Mouse (Mus musculus) left cerebral cortex, postnatal 25 days (tissue): ENCODE measurements around the gene Olfr1201. TPM values are rescaled to one million over a fixed set of nuclear protein-coding genes. Genes with fewer than 3 reads are reported as not detected.

Source experiments
- DNase-seq, 2 experiments: peaks; one replicate each; pipeline ENCODE4 v3.0.0; 2022; ENCODE audit warnings: low spot score in 2 of 2, mixed read lengths in 1 of 2
- intact Hi-C: fragments of 180-260 bp; cut with DNase I; formaldehyde crosslinking; loops from one replicate; pipeline ENCODE4 v1.15.1; 2025
- total RNA-seq, 2 experiments: library from RNA; stranded (reverse); gene quantifications; 2 replicates each; pipeline ENCODE4 v1.2.3; 2021

Gene Olfr1201
- total RNA-seq: not detected

- intact Hi-C loops: no loop called here
- DNase-seq: no peak
These were observed at the start of gene Olfr1201 for GRCm38 (mm10) chr2:88792736-88793135. Gene Olfr1201, plus strand, starts transcription at chr2:88793036.

GRCm38 (mm10) chr2:88743379-88743778, 49.5 kb upstream of the Olfr1201 start:
- DNase-seq: no peak
- intact Hi-C loops: no loop called here

- DNase-seq: no peak
- intact Hi-C loops: no loop called here
These were observed 41.6 kb upstream of the Olfr1201 start, which contains the start of gene Olfr1198 for GRCm38 (mm10) chr2:88751270-88751669. Gene Olfr1198, minus strand, starts transcription at chr2:88751370.

- intact Hi-C loops: no loop called here
- no peak for DNase-seq
These were observed 32.5 kb upstream of the Olfr1201 start, which contains the start of gene Olfr1199 for GRCm38 (mm10) chr2:88760369-88760768. Gene Olfr1199, minus strand, starts transcription at chr2:88760469.

- no peak for DNase-seq
- intact Hi-C loops: no loop called here
These were observed 22.4 kb upstream of the Olfr1201 start, which contains the start of gene Olfr1200 for GRCm38 (mm10) chr2:88770388-88770787. Gene Olfr1200, minus strand, starts transcription at chr2:88770488.

GRCm38 (mm10) chr2:88814196-88814595, 21.4 kb downstream of the Olfr1201 start, which contains the start of gene Olfr1202:
Gene Olfr1202, plus strand, starts transcription at chr2:88814496.
- no peak for DNase-seq
- intact Hi-C loops: no loop called here

GRCm38 (mm10) chr2:88829437-88829836, 36.6 kb downstream of the Olfr1201 start, which contains the start of gene Olfr1205:
Gene Olfr1205, plus strand, starts transcription at chr2:88829737.
- intact Hi-C loops: no loop called here
- no peak for DNase-seq

- intact Hi-C loops: no loop called here
- no peak for DNase-seq
These were observed 45.6 kb downstream of the Olfr1201 start for GRCm38 (mm10) chr2:88838477-88838876.

Other genes with a start within 250 kb of the Olfr1201 start
- gene Olfr1188, start 236.1 kb upstream of the Olfr1201 start, total RNA-seq: not detected
- gene Olfr1189, start 206.6 kb upstream of the Olfr1201 start, total RNA-seq: not detected
- not detected for gene Olfr1191-ps1, start 152.5 kb upstream of the Olfr1201 start, total RNA-seq
- not detected for gene Olfr1192-ps1, start 144.5 kb upstream of the Olfr1201 start, total RNA-seq
- not detected for gene Olfr1193, start 117.4 kb upstream of the Olfr1201 start, total RNA-seq
- not detected for gene Olfr1195, start 103.8 kb upstream of the Olfr1201 start, total RNA-seq
- gene Olfr1196, start 88.4 kb upstream of the Olfr1201 start, total RNA-seq: not detected
- not detected for gene Olfr1197, start 60.7 kb upstream of the Olfr1201 start, total RNA-seq
- not detected for gene Olfr1198, start 41.7 kb upstream of the Olfr1201 start, total RNA-seq
- not detected for gene Olfr1199, start 32.6 kb upstream of the Olfr1201 start, total RNA-seq
- gene Olfr1200, start 22.5 kb upstream of the Olfr1201 start, total RNA-seq: not detected
- gene Olfr1202, start 21.5 kb downstream of the Olfr1201 start, total RNA-seq: not detected
- gene Olfr1205, start 36.7 kb downstream of the Olfr1201 start, total RNA-seq: not detected
- not detected for gene Olfr1204, start 56.3 kb downstream of the Olfr1201 start, total RNA-seq
- gene Olfr1206, start 70.2 kb downstream of the Olfr1201 start, total RNA-seq: not detected
- gene Olfr1208, start 109.3 kb downstream of the Olfr1201 start, total RNA-seq: not detected
- gene Olfr1209, start 122.1 kb downstream of the Olfr1201 start, total RNA-seq: not detected
- not detected for gene Olfr1211, start 145.1 kb downstream of the Olfr1201 start, total RNA-seq
- gene Olfr1212, start 160.9 kb downstream of the Olfr1201 start, total RNA-seq: not detected
- gene Gm13762, start 187.2 kb downstream of the Olfr1201 start, total RNA-seq: not detected
- gene Olfr1214, start 199.6 kb downstream of the Olfr1201 start, total RNA-seq: not detected
- not detected for gene Olfr1215, start 213.9 kb downstream of the Olfr1201 start, total RNA-seq
- gene Olfr1216, start 225.3 kb downstream of the Olfr1201 start, total RNA-seq: not detected
- not detected for gene Olfr1217, start 239.0 kb downstream of the Olfr1201 start, total RNA-seq